Mouse (Mus musculus) CH12.LX (cell line): ENCODE measurements around the gene Dennd1a. TPM values are rescaled to one million over a fixed set of nuclear protein-coding genes. Genes with fewer than 3 reads are reported as not detected.
A peak's percentile ranks its signal among the peaks of the same experiment; 100 is the strongest.

ENCODE experiments used
- DNase-seq: peaks from one replicate; pipeline ENCODE4 v3.0.0-alpha.2; 2013; ENCODE audit errors: extremely low read depth
- H3K27ac ChIP-seq: 2 replicates; pipeline ENCODE4 v1.5.1; 2012; ENCODE audit warnings: low read depth, mild to moderate bottlenecking, control low read depth, moderate library complexity; ENCODE audit not compliant: insufficient read depth
- H3K27me3 ChIP-seq: replicated peaks from 2 replicates; pipeline ENCODE3; 2012; ENCODE audit warnings: inconsistent platforms
- H3K36me3 ChIP-seq, 2 experiments: replicated peaks in 1 of 2; 2 replicates each; pipeline versions ENCODE3 to v1.6.1; 2012; ENCODE audit warnings: inconsistent platforms in 1 of 2, low read length in 1 of 2, mild to moderate bottlenecking in 1 of 2, mixed read lengths in 1 of 2, moderate library complexity in 1 of 2; ENCODE audit not compliant: control insufficient read depth in 1 of 2, insufficient read depth in 1 of 2
- H3K4me1 ChIP-seq, 2 experiments: 2 replicates each; pipeline ENCODE4 v1.6.1; 2012; ENCODE audit warnings: inconsistent platforms in 1 of 2, moderate library complexity in 1 of 2; ENCODE audit not compliant: insufficient read depth in 2 of 2, control insufficient read depth in 1 of 2
- H3K4me2 ChIP-seq: 2 replicates; pipeline ENCODE4 v1.6.1; 2012; ENCODE audit warnings: low read depth, mild to moderate bottlenecking, control low read depth; ENCODE audit not compliant: poor library complexity, insufficient read depth, severe bottlenecking
- H3K4me3 ChIP-seq, 3 experiments: fragments of 150-350 bp in 1 of 3; sonication (generic) in 1 of 3; replicated peaks in 1 of 3; 2 replicates each; pipeline versions ENCODE3 to v1.5.1; 2011 to 2012; ENCODE audit warnings: low read depth in 2 of 3, low read length in 2 of 3, mild to moderate bottlenecking in 2 of 3, moderate library complexity in 2 of 3, control low read depth in 1 of 3, improper control_type of control experiment in 1 of 3, inconsistent platforms in 1 of 3, mixed read lengths in 1 of 3; ENCODE audit not compliant: poor library complexity in 1 of 3
- H3K79me2 ChIP-seq: replicated peaks from 2 replicates; pipeline ENCODE4 v1.6.1; 2012; ENCODE audit warnings: mild to moderate bottlenecking, moderate library complexity; ENCODE audit not compliant: control insufficient read depth, poor library complexity, insufficient read depth, severe bottlenecking; ENCODE audit errors: extremely low read depth
- H3K9ac ChIP-seq: 2 replicates; pipeline ENCODE4 v1.6.1; 2012; ENCODE audit warnings: low read depth, mild to moderate bottlenecking, control low read depth, moderate library complexity; ENCODE audit not compliant: insufficient read depth
- H3K9me3 ChIP-seq: replicated peaks from 2 replicates; pipeline ENCODE3; 2012; ENCODE audit warnings: low read length, inconsistent platforms, mixed read lengths
- BHLHE40 ChIP-seq: IDR thresholded peaks from 2 replicates; pipeline ENCODE4 v1.6.1; 2011; ENCODE audit warnings: mild to moderate bottlenecking, low read depth, low read length, improper control_type of control experiment
- CHD1 ChIP-seq: IDR thresholded peaks from 2 replicates; pipeline ENCODE4 v1.6.1; 2012; ENCODE audit warnings: low read depth, low read length, improper control_type of control experiment, inconsistent platforms
- CHD2 ChIP-seq: IDR thresholded peaks from 2 replicates; pipeline ENCODE4 v1.6.1; 2011; ENCODE audit warnings: low read length, improper control_type of control experiment
- CTCF ChIP-seq, 2 experiments: IDR thresholded peaks in 1 of 2; conservative IDR thresholded peaks in 1 of 2; 2 replicates each; pipeline ENCODE4 v1.5.1; 2011 to 2012; ENCODE audit warnings: low read depth in 2 of 2, low read length in 2 of 2, improper control_type of control experiment in 1 of 2, inconsistent platforms in 1 of 2, mild to moderate bottlenecking in 1 of 2, moderate library complexity in 1 of 2
- ELF1 ChIP-seq: IDR thresholded peaks from 2 replicates; pipeline ENCODE4 v1.6.1; 2014; ENCODE audit warnings: low read depth, mild to moderate bottlenecking, inconsistent platforms, low read length, improper control_type of control experiment
- GABPA ChIP-seq: IDR thresholded peaks from 2 replicates; pipeline ENCODE4 v1.6.1; 2012; ENCODE audit warnings: low read depth, low read length, improper control_type of control experiment, inconsistent platforms; ENCODE audit not compliant: insufficient replicate concordance
- HCFC1 ChIP-seq: IDR thresholded peaks from 2 replicates; pipeline ENCODE4 v1.6.1; 2012; ENCODE audit warnings: low read depth, mild to moderate bottlenecking, inconsistent platforms, low read length, improper control_type of control experiment
- JUND ChIP-seq: conservative IDR thresholded peaks from 2 replicates; pipeline ENCODE4 v1.6.1; 2011; ENCODE audit warnings: low read depth, low read length, improper control_type of control experiment
- KAT2A ChIP-seq: IDR thresholded peaks from 2 replicates; pipeline ENCODE4 v1.6.1; 2012; ENCODE audit warnings: low read length, improper control_type of control experiment, inconsistent platforms; ENCODE audit not compliant: insufficient replicate concordance
- MAX ChIP-seq: IDR thresholded peaks from 2 replicates; pipeline ENCODE4 v1.6.1; 2011; ENCODE audit warnings: low read length, improper control_type of control experiment
- MAZ ChIP-seq: IDR thresholded peaks from 2 replicates; pipeline ENCODE4 v1.6.1; 2012; ENCODE audit warnings: low read depth, mild to moderate bottlenecking, inconsistent platforms, low read length, improper control_type of control experiment, moderate library complexity
- MXI1 ChIP-seq: IDR thresholded peaks from 2 replicates; pipeline ENCODE4 v1.6.1; 2011; ENCODE audit warnings: mild to moderate bottlenecking, low read depth, low read length, improper control_type of control experiment
- MYC ChIP-seq: IDR thresholded peaks from 2 replicates; pipeline ENCODE4 v1.6.1; 2011; ENCODE audit warnings: low read depth, mild to moderate bottlenecking, improper control_type of control experiment, low read length
- NRF1 ChIP-seq: IDR thresholded peaks from 2 replicates; pipeline ENCODE4 v1.6.1; 2014; ENCODE audit warnings: low read depth, mild to moderate bottlenecking, inconsistent platforms, low read length, improper control_type of control experiment, moderate library complexity
- RAD21 ChIP-seq: IDR thresholded peaks from 2 replicates; pipeline ENCODE4 v1.6.1; 2011; ENCODE audit warnings: low read depth, mild to moderate bottlenecking, low read length, improper control_type of control experiment, moderate library complexity
- RCOR1 ChIP-seq: conservative IDR thresholded peaks from 2 replicates; pipeline ENCODE4 v1.6.1; 2012; ENCODE audit warnings: low read depth, mild to moderate bottlenecking, inconsistent platforms, low read length, improper control_type of control experiment
- SMC3 ChIP-seq: IDR thresholded peaks from 2 replicates; pipeline ENCODE4 v1.6.1; 2011; ENCODE audit warnings: low read depth, low read length, improper control_type of control experiment
- UBTF ChIP-seq: IDR thresholded peaks from 2 replicates; pipeline ENCODE4 v1.6.1; 2012; ENCODE audit warnings: low read depth, mild to moderate bottlenecking, inconsistent platforms, low read length, improper control_type of control experiment, moderate library complexity
- USF1 ChIP-seq: IDR thresholded peaks from 2 replicates; pipeline ENCODE4 v1.6.1; 2014; ENCODE audit warnings: low read depth, mild to moderate bottlenecking, inconsistent platforms, low read length, improper control_type of control experiment
- ZKSCAN1 ChIP-seq: IDR thresholded peaks from 2 replicates; pipeline ENCODE4 v1.6.1; 2012; ENCODE audit warnings: low read depth, inconsistent platforms, low read length, improper control_type of control experiment, borderline replicate concordance
- ZMIZ1 ChIP-seq: IDR thresholded peaks from 2 replicates; pipeline ENCODE4 v1.6.1; 2012; ENCODE audit warnings: low read depth, mild to moderate bottlenecking, inconsistent platforms, low read length, improper control_type of control experiment
- dilution Hi-C: fragments of 300-500 bp; cut with MboI; formaldehyde crosslinking; loops from 2 replicates; pipeline ENCODE4 v1.14.3; 2020; ENCODE audit warnings: low sequenced_read_pairs; ENCODE audit not compliant: extremely low pct_unique_long_range_greater_than_20kb, extremely low pct_ligation_motif_present
- in situ Hi-C: fragments of 300-500 bp; cut with MboI; formaldehyde crosslinking; loops from 3 replicates; pipeline ENCODE4 v1.14.3; 2019; ENCODE audit warnings: low sequenced_read_pairs, low pct_ligation_motif_present, low pct_unique_long_range_greater_than_20kb, mixed read lengths
- polyA plus RNA-seq: library from polyadenylated mRNA; unstranded; fragments of >175 nt; gene quantifications from 2 replicates; pipeline ENCODE4 v1.2.1, GENCODE M21; 2012; ENCODE audit warnings: low read depth; ENCODE audit not compliant: insufficient read length
- total RNA-seq, 2 experiments: library from RNA; depleted of rRNA; stranded (reverse); fragments of 300-350 nt in 1 of 2; fragments of >200 nt in 1 of 2; gene quantifications; 2 replicates each; pipeline ENCODE4 v1.2.3; 2012 to 2014

Dennd1a gene
- total and polyA plus RNA-seq, 3 experiments: 2.7 to 7.3 (median 4.3) TPM

DNA sequence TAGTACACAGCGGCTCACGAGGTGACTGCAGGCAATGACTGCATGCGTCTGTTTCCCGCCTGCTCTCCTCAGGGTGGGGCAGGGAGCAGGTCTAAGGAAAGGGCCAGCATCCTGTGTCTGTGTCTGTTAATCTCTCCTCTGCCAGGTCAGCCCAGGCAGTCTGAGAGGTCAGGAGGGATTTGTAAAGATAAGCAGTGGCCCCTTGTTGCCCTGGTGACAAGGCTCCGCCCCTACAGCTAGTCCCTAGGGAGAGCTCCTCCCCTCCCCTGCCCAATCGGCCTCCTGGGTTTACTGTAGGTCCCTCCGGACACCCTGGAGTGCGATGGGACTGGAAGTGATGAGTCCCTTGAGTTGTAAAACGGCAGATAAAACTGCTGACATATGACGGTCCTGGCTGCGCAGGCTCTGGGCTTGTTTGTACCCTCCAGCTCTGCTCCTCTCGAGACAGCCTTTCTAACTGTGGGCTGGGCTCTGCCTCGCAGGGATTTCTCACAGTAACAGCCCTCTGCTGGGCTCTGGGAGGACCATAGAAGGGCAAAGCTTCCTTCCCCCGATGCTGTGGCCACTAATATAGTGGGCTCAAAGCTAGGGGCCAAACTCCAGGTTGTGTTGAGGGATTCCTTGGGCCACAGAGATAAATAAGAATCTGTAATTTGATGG is 506.8 kb downstream of the Dennd1a start:
- H3K4me2 ChIP-seq: peak overlapping the region; percentile 65
- H3K4me3 ChIP-seq: no peak overlapping the region
- dilution Hi-C loops: no loop called here

DNA sequence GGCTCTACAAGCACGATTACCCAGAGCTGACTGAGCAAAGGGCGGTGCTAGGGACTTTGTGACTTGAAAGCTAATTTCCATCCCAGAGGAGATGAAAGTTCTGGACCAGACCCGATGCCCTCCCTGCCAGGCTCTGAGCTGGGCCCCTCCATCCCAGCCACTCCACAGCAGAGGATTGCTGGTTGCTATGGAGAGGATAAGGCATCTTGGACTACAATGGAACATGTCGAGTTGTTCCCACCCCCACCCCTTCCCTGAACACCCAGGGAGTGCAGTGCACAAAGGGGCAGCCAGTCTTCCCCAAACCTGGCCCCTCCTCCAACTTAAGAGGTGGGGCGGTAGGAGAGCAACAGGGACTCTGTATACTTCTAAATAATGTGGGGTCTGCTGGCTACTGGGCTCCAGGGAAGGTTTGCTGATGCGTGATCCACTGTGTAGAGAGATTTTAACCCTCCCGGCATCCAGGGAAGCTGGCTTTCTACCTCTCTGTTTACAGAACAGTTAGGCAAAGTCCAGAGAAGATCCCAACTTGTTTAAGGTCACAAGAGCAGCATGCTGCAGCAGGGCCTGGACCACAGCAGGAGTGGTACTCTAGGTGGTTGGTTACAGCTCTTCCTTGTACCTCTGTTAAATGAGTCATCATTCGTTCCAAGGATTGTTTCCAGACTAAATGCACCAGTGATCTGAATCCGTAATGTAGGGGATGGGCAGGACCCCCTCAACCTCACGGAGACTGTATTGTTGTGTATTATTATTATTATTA is 509.1 kb downstream of the Dennd1a start:
- H3K9me3 ChIP-seq: no peaks in the 10 kb centered on the region
- no peaks in the 10 kb centered on the region for H3K36me3 ChIP-seq
- no peak overlapping the region for H3K9ac ChIP-seq
- dilution Hi-C loops: no loop called here
- in situ Hi-C loops: loop anchor here (10.0 kb wide), 2 partner anchors 273 to 403 kb away; no protein-coding TSS in a partner anchor
- H3K4me3 ChIP-seq: no peak overlapping the region
- TF ChIP-seq ELF1 (no peak), CTCF (conservative IDR thresholded peaks at IDR 0.05 in 1 of 2, IDR thresholded peaks at IDR 0.05 in 1 of 2; ENCODE audit: low read depth in 2 of 2, low read length in 2 of 2) (no peak), RAD21 (no peak), KAT2A (no peak), MAZ (no peak)
- H3K79me2 ChIP-seq: no peaks in the 10 kb centered on the region
- no peak for DNase-seq
- H3K27me3 ChIP-seq: no peaks in the 10 kb centered on the region
- H3K27ac ChIP-seq: no peak overlapping the region
- peaks cover 15 to 23% of the 10 kb centered on the region in 2 experiments for H3K4me1 ChIP-seq
- H3K4me2 ChIP-seq: no peak overlapping the region

More for the DNA sequence above, 506.8 kb downstream of the Dennd1a start:
- no peaks in the 10 kb centered on the region for H3K36me3 ChIP-seq
- H3K9me3 ChIP-seq: no peaks in the 10 kb centered on the region
- no peak overlapping the region for H3K27ac ChIP-seq
- in situ Hi-C loops: no loop called here
- no peaks in the 10 kb centered on the region for H3K79me2 ChIP-seq
- H3K27me3 ChIP-seq: no peaks in the 10 kb centered on the region
- TF ChIP-seq BHLHE40 (no peak), SMC3 (no peak), CHD2 (no peak), RAD21 (no peak), ZMIZ1 (no peak), MYC (no peak), NRF1 (0 out of 2 replicates have a peak, but pooled peaks have one; percentile 24), MXI1 (0 out of 2 replicates have a peak, but pooled peaks have one; percentile 38), GABPA (no peak), USF1 (no peak), UBTF (0 out of 2 replicates have a peak, but pooled peaks have one; percentile 27), CTCF (conservative IDR thresholded peaks at IDR 0.05 in 1 of 2, IDR thresholded peaks at IDR 0.05 in 1 of 2; ENCODE audit: low read depth in 2 of 2, low read length in 2 of 2) (no peak), JUND (no peak), ZKSCAN1 (no peak), HCFC1 (no peak), MAX (no peak), CHD1 (no peak), RCOR1 (no peak)
- H3K9ac ChIP-seq: no peak overlapping the region; the same call in 1 of the 2 replicates
- peaks cover 15 to 23% of the 10 kb centered on the region in 2 experiments for H3K4me1 ChIP-seq
- DNase-seq: peak; percentile 72
